Mouse (Mus musculus): ENCODE measurements around the gene Cilp. TPM values are rescaled to one million over a fixed set of nuclear protein-coding genes. Genes with fewer than 3 reads are reported as not detected.
"Not testable (repeated sequence)": the region's sequence is repeated elsewhere in the genome, so short reads cannot be mapped to it uniquely, and the experiment has no call there.

Cilp gene
- polyA plus RNA-seq, 1 experiment from 2014 or later = 11.0 TPM

DNA sequence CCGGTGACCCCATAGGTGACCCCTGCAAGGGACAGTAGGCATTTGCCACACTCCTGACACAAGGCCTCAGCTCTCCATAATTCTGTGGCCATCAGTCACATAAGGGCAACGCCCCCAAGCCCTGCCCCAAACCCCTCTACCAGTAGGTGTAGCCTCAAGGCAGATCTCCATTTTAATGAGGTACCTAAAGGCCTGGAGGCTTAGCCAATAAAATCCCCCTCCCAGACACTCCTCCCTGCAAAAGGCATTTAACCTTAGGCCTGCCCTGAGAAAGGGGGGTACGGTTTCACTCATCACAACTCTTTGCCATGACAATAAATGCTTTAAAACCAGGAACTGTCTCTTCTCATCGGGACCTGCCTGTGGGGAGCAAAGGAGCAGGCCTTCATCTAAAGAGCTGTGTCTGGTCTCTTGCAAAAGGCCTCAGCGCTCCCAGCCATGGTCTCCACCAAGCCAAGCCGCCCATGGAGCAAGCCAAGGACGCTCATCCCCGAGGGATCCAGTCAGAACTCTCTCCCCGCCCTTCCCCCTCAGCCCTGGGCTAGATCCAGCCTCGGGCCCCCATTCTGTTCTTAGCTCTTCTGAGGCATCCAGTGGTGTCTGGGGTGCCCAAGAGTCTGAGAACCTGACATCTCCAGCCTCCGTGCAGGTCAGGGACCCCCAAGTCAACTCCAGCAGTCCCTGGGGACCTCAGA lies 8.9 kb upstream of the Cilp start:
- Histone ChIP-seq H3K36me3 (no peaks in the 10 kb centered on the region), H3K4me3 (no peak overlapping the region), H3K9me3 (no peaks in the 10 kb centered on the region), H3K9ac (no peak overlapping the region), H3K4me2 (no peak overlapping the region), H3K4me1 (no peaks in the 10 kb centered on the region), H3K27me3 (no peaks in the 10 kb centered on the region), H3K27ac (no peak overlapping the region)
- WGBS = 66% methylated on average over 11 of the region's 11 CpGs
- 0 out of 2 replicates have a peak, but pooled peaks have one; percentile 14 for ATAC-seq (ENCODE audit: insufficient number of reproducible peaks, low FRiP score, low TSS enrichment, low read depth)

DNA sequence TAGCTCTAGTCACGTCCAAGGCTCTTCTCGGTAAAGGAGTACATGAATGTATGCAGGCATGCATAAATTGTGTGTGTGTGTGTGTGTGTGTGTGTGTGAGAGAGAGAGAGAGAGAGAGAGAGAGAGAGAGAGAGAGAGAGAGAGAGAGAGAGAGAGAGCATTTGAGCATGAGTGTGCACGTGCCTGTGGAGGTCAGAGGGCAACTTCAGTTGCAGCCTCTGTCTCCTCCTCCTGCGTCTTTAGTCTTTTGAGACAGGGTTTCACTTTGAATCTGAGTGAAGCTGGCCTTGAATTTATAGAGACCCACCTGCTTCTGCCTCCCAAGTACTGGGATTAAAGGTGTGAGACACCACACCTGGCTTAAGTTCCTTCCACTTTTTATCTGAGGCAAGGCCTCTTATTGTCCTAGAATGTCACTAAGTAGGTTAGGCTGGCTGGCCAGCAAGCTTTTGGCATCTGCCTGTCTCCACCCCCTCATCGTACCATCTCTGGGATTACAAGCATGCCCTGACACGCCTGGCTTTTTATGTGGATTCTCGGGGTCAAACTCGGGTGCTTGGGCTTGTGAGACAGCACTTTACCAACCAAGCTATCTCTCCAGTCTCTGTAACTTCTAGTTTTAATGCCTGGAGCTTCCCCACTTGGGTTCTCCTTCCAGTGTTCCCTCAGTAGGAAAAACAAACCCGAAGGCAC lies 7.6 kb upstream of the Cilp start:
- Histone ChIP-seq H3K9me3 (no peaks in the 10 kb centered on the region), H3K4me1 (no peaks in the 10 kb centered on the region), H3K4me3 (no peak overlapping the region), H3K27ac (no peak overlapping the region), H3K9ac (no peak overlapping the region), H3K36me3 (no peaks in the 10 kb centered on the region), H3K4me2 (no peak overlapping the region), H3K27me3 (no peaks in the 10 kb centered on the region)
- ATAC-seq (ENCODE audit: insufficient number of reproducible peaks, low FRiP score, low TSS enrichment, low read depth) = no peak
- WGBS = 60% methylated on average over 9 of the region's 9 CpGs

DNA sequence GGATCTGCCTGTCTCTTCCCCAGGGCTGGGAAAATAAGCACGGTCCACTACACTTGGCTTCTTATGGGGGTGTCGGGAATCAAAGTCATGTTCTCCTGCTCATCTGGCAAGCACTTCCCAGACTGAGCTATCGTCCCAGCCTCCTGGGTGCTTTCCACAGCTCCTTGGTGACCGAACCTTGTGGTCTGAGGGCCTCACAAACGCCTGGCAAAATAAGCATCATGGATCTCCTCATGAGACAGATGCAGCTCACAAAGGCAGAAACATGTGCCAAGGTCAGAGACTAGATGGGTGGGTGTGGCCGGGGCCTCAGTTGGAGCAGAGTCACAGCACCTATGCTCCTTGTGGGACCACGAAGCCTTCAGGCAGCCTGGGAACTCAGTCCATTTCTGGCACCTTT lies 5.6 kb upstream of the Cilp start:
- Histone ChIP-seq H3K36me3 (no peaks in the 10 kb centered on the region), H3K9me3 (no peaks in the 10 kb centered on the region), H3K9ac (no peak overlapping the region), H3K27ac (no peak overlapping the region), H3K4me3 (no peak overlapping the region), H3K4me2 (no peak overlapping the region), H3K27me3 (no peaks in the 10 kb centered on the region), H3K4me1 (no peaks in the 10 kb centered on the region)
- 64% methylated on average over 7 of the region's 7 CpGs for WGBS
- no peak for ATAC-seq (ENCODE audit: insufficient number of reproducible peaks, low FRiP score, low TSS enrichment, low read depth)

DNA sequence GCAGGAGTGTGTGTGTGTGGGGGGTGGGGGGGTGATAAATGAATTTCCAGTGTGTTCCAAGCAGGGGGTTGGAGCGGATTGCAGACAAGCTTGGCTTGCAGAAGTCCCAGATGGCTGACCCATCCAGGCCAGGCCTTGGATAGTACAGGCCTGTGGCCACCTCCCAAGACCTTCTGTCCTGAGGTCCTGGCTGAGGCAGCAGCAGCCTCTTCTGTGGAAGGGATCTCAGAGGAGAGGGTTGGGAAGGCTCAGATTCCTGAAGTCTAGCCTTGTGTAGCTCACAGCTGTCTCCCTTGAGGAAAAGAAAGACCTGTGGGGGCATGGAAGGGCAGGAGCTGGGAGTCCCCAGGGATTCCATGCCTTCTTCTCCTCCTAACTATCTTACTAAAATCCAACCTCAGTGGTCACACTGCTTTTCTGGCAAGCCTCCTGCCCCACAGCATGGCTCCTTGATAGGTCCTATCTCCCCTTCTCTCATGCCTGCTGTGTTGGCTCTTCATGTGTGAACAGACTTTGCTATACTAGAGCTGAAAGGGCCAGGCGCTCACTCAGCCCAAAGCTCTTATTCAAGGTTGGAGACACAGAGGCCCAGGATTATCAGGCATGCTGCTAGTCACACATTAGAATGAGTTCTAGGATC lies 3.3 kb upstream of the Cilp start:
- 82% methylated on average over 2 of the region's 2 CpGs for WGBS
- H3K4me1 ChIP-seq = peaks cover 11% of the 10 kb centered on the region
- H3K4me2 ChIP-seq = no peak overlapping the region
- no peak overlapping the region for H3K4me3 ChIP-seq
- H3K27ac ChIP-seq = no peak overlapping the region
- H3K9ac ChIP-seq = no peak overlapping the region
- H3K9me3 ChIP-seq = no peaks in the 10 kb centered on the region
- ATAC-seq (ENCODE audit: insufficient number of reproducible peaks, low FRiP score, low TSS enrichment, low read depth) = no peak
- H3K36me3 ChIP-seq = no peaks in the 10 kb centered on the region
- no peaks in the 10 kb centered on the region for H3K27me3 ChIP-seq

DNA sequence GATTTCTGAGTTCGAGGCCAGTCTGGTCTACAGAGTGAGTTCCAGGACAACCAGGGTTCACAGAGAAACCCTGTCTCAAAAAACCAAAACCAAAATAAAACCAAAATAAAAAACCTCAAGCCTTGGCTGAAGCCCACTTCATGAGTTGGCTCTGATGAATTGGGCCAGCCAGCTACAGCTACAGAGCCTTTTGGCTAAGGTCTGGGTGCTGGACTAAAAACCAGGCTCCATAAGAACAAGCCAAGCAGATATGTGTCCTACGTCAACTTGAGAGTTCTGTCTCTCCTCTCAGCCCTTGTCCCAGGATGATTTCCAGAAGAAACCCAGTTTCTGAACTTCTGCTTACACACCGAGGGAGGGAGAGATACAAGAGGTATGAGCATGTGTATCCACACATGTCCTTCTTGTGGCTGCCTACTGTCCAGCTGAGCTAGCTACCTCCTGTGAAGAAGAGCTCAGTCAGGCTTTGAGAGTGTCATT lies 2.3 kb upstream of the Cilp start:
- H3K4me1 ChIP-seq = peaks cover 14% of the 10 kb centered on the region
- H3K27ac ChIP-seq = no peak overlapping the region
- H3K4me2 ChIP-seq = no peak overlapping the region
- no peak for ATAC-seq (ENCODE audit: insufficient number of reproducible peaks, low FRiP score, low TSS enrichment, low read depth)
- no peak overlapping the region for H3K9ac ChIP-seq
- H3K9me3 ChIP-seq = no peaks in the 10 kb centered on the region
- no peak overlapping the region for H3K4me3 ChIP-seq
- 90% methylated on average over 3 of the region's 3 CpGs for WGBS
- no peaks in the 10 kb centered on the region for H3K27me3 ChIP-seq
- no peaks in the 10 kb centered on the region for H3K36me3 ChIP-seq

DNA sequence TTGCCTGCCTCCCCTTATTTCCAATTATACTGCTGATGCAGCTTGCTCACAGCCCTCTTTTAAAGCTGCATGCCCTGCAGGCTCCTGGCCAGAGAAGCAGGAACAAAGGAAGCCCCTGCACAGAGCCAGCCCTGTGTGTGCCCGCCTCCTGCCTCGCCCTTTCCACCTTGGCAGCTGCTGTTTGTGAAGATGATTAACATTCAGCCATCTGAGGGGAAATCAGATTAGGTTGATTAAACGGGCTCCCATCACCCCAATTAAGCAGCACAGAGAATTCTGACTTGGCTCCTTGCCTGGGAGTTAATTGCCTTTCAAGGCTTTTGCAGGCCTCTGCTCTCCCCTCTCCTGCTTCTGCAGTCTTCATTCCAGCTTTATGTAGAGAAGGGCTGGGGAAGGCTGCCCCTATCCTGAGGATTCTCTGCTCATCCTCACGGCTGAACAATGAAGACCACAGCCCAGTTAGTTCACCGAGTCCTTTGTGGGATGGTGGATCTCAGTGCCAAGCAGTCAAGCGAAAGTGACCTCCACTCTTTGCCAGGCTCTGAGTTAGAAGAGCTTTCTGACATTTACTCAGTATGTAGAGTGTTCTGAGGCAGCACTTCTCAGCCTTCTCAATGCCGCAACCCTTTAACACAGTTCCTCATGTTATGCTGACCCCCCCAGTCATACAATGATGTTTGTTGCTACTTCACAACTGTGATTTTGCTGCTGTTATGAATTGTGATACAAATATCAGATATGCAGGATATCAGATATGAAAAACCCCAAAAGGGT lies 2.9 kb downstream of the Cilp start:
- no peaks in the 10 kb centered on the region for H3K36me3 ChIP-seq
- no peak overlapping the region for H3K9ac ChIP-seq
- no peak overlapping the region for H3K4me2 ChIP-seq
- H3K27ac ChIP-seq = peak overlapping the region; percentile 47
- H3K4me1 ChIP-seq = peaks cover 22% of the 10 kb centered on the region
- no peaks in the 10 kb centered on the region for H3K27me3 ChIP-seq
- no peak for ATAC-seq (ENCODE audit: insufficient number of reproducible peaks, low FRiP score, low TSS enrichment, low read depth)
- WGBS = 39% methylated on average over 7 of the region's 7 CpGs
- no peaks in the 10 kb centered on the region for H3K9me3 ChIP-seq
- H3K4me3 ChIP-seq = no peak overlapping the region

DNA sequence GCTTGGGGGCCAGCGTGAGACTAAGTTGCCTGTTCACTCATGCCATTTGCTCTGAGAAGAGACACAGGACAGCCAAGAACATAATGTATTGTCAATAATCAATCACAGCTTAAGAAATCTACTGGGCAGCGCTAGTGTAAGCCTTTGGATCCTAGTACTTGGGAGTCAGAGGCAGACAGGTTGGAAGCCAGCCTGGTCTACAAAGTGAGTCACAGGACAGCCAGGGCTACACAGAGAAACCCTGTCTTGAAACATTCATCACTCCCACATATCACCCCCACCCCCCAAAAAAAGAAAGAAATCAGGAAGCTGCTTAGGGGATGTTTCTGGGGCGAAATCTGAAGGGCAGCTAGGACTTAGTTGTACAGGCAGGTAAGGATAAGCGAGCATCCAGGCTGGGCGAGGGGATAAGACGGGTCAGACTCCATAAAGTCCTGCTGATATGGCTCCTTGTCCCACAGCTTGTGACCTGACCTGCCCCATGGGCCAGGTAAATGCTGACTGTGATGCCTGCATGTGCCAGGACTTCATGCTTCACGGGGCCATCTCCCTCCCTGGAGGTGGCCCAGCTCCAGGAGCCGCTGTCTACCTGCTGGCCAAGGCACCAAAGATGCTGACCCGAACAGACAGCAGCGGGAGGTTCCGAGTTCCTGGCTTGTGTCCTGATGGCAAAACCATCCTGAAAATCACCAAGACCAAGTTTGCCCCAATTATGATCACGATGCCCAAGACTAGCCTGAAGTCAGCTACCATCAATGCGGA lies 8.2 kb downstream of the Cilp start:
- WGBS = 88% methylated on average over 13 of the region's 13 CpGs
- Histone ChIP-seq H3K4me3 (no peak overlapping the region), H3K36me3 (no peaks in the 10 kb centered on the region), H3K9ac (no peak overlapping the region), H3K4me1 (peaks cover 3% of the 10 kb centered on the region; the same call in 1 of the 2 replicates), H3K27ac (no peak overlapping the region), H3K4me2 (no peak overlapping the region), H3K9me3 (no peaks in the 10 kb centered on the region), H3K27me3 (no peaks in the 10 kb centered on the region)
- ATAC-seq (ENCODE audit: insufficient number of reproducible peaks, low FRiP score, low TSS enrichment, low read depth) = no peak

DNA sequence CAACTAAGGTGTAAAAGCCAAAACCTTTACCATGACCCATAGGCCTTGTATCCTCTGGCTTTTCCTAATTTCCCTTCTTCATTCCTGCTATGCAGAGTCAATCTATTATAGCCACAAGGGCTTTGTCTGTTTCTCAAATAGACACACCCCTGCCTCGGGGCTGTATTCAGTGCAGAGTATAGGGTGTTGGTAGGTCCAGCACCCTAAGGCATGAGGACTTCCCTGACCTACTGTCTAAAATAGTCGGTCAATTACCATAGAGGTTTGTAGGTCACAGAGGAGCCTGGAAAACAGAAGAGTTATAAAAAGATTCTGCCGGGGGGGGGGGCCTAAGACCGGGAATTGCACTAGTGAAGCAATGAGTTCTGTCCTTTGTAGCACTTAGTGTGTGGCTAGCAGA lies 8.9 kb downstream of the Cilp start:
- H3K27me3 ChIP-seq = no peaks in the 10 kb centered on the region
- no peaks in the 10 kb centered on the region for H3K9me3 ChIP-seq
- 71% methylated on average over 4 of the region's 4 CpGs for WGBS
- no peak overlapping the region for H3K27ac ChIP-seq
- no peak overlapping the region for H3K4me2 ChIP-seq
- no peak for ATAC-seq (ENCODE audit: insufficient number of reproducible peaks, low FRiP score, low TSS enrichment, low read depth)
- no peaks in the 10 kb centered on the region for H3K4me1 ChIP-seq
- no peaks in the 10 kb centered on the region for H3K36me3 ChIP-seq
- no peak overlapping the region for H3K9ac ChIP-seq
- H3K4me3 ChIP-seq = no peak overlapping the region

DNA sequence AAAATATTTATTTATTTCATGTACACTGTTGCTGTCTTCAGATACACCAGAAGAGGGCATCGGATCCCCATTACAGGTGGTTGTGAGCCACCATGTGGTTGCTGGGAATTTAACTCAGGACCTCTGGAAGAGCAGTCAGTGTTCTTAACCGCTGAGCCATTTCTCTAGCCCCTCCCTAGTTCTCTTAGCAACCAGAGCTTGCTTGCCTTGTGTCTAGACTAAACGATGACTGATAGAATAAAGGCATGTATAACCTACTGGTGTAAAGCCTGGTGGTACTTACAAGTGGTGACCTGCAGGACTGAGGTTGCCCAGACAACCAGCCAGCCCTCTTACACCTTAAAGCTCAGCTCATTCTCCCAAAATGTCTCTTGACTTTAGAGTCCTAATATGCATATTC lies 9.9 kb downstream of the Cilp start:
- H3K36me3 ChIP-seq; H3K4me3 ChIP-seq; H3K9ac ChIP-seq; H3K27me3 ChIP-seq; H3K4me2 ChIP-seq; H3K27ac ChIP-seq; H3K9me3 ChIP-seq; ATAC-seq (ENCODE audit: insufficient number of reproducible peaks, low FRiP score, low TSS enrichment, low read depth); H3K4me1 ChIP-seq: not testable (repeated sequence)
- WGBS = 76% methylated on average over 3 of the region's 3 CpGs

DNA sequence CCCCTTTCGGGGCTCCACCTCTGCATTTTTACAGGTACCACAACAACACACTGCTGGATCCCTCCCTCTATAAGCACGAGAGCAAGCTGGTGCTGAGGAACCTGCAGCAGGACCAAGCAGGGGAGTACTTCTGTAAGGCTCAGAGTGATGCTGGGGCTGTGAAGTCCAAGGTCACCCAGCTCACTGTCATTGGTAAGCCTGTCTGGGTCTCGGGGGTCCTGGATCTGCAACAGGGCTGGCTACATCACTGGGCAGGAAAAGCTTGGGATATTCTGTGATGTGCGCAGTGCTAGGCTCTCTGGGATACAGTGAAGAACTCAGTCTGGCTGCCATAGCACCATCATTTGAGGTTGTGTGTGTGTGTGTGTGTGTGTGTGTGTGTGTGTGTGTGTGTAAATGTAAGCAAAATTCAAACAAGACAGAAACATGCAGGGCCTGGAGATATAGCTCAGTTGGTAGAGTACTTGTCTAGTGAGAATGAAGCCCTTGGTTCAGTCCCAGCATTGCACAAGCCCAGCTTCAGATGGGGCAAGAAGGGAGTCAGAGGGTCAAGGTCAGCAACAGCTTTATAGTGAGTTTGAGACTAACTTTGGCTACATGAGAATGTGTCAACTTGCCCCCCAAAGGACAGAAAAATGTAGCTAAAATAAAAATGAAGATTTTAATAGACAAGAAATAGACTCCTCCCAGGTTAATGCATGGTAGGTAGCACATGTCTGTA lies 11.0 kb downstream of the Cilp start:
- Histone ChIP-seq H3K4me1 (no peaks in the 10 kb centered on the region), H3K9ac (no peak overlapping the region), H3K9me3 (no peaks in the 10 kb centered on the region), H3K27ac (no peak overlapping the region), H3K36me3 (no peaks in the 10 kb centered on the region), H3K4me2 (no peak overlapping the region), H3K27me3 (no peaks in the 10 kb centered on the region), H3K4me3 (no peak overlapping the region)
- no peak for ATAC-seq (ENCODE audit: insufficient number of reproducible peaks, low FRiP score, low TSS enrichment, low read depth)
- WGBS = 78% methylated on average over 4 of the region's 4 CpGs

All from limb, embryonic 15.5 days (tissue).